Mouse (Mus musculus) embryonic facial prominence, embryonic 12.5 days (tissue): ENCODE measurements around the gene Zmym3. TPM values are rescaled to one million over a fixed set of nuclear protein-coding genes. Genes with fewer than 3 reads are reported as not detected.

ENCODE experiments used
- ATAC-seq: fragments of 200-750 bp; cut with Nextera tagmentation; 2 replicates; pipeline ENCODE4 v1.8.0; 2017; ENCODE audit not compliant: insufficient number of reproducible peaks, insufficient read depth, low FRiP score, low TSS enrichment
- H3K27ac ChIP-seq: fragments of 300-500 bp; sonication (generic); 2 replicates; pipeline ENCODE4 v1.5.1; 2016; ENCODE audit warnings: mild to moderate bottlenecking
- H3K27me3 ChIP-seq: fragments of 300-500 bp; sonication (generic); 2 replicates; pipeline ENCODE4 v1.6.1; 2016; ENCODE audit warnings: mild to moderate bottlenecking, moderate library complexity
- H3K36me3 ChIP-seq: fragments of 300-500 bp; sonication (generic); 2 replicates; pipeline ENCODE4 v1.6.1; 2016; ENCODE audit warnings: mild to moderate bottlenecking
- H3K4me1 ChIP-seq: fragments of 300-500 bp; sonication (generic); 2 replicates; pipeline ENCODE4 v1.6.1; 2016
- H3K4me2 ChIP-seq: fragments of 300-500 bp; sonication (generic); replicated peaks from 2 replicates; pipeline ENCODE4 v1.6.1; 2016; ENCODE audit warnings: mild to moderate bottlenecking, moderate library complexity
- H3K4me3 ChIP-seq: fragments of 300-500 bp; sonication (generic); 2 replicates; pipeline ENCODE4 v1.5.1; 2016; ENCODE audit warnings: mild to moderate bottlenecking
- H3K9ac ChIP-seq: fragments of 300-500 bp; sonication (generic); 2 replicates; pipeline ENCODE4 v1.6.1; 2016; ENCODE audit warnings: mild to moderate bottlenecking, moderate library complexity
- H3K9me3 ChIP-seq: fragments of 300-500 bp; sonication (generic); 2 replicates; pipeline ENCODE4 v1.6.1; 2016; ENCODE audit warnings: mild to moderate bottlenecking, moderate library complexity
- WGBS: fragments of 180-500 bp; shearing (Covaris S2); methylation state at CpG from one replicate; pipeline ENCODE4 v1.1.7; 2016; 5-methylcytosine and 5-hydroxymethylcytosine counted together
- polyA plus RNA-seq: library from polyadenylated mRNA; unstranded; fragments of >200 nt; fragmentation: Nextera tagmentation; extraction: Ambion mirVana; gene quantifications from 2 replicates; pipeline ENCODE4 v1.2.1, GENCODE M21; 2016

Gene Zmym3
- polyA plus RNA-seq, 1 experiment from 2014 or later, result 46.0 TPM

- H3K9ac ChIP-seq, result peak overlapping the region; percentile 62
- 0 out of 2 replicates have a peak, but pooled peaks cover 11% of the 10 kb centered on the region for H3K4me1 ChIP-seq
- H3K27ac ChIP-seq, result peak overlapping the region; percentile 76
- H3K9me3 ChIP-seq, result no peaks in the 10 kb centered on the region
- 32% methylated on average over 34 of the region's 36 CpGs for WGBS
- peaks cover 9% of the 10 kb centered on the region; the same call in 1 of the 2 replicates for H3K36me3 ChIP-seq
- ATAC-seq, result no peak
- peaks cover 11% of the 10 kb centered on the region; the same call in 1 of the 2 replicates for H3K27me3 ChIP-seq
- H3K4me3 ChIP-seq, result peak overlapping the region; percentile 52
- peak overlapping the region; percentile 63 for H3K4me2 ChIP-seq
Observed at GRCm38 (mm10) chrX:101418946-101419724, 1.5 kb downstream of the Zmym3 start.

- H3K36me3 ChIP-seq, result no peaks in the 10 kb centered on the region
- H3K27me3 ChIP-seq, result peaks cover 24% of the 10 kb centered on the region
- H3K4me2 ChIP-seq, result no peak overlapping the region
- H3K9me3 ChIP-seq, result no peaks in the 10 kb centered on the region
- H3K9ac ChIP-seq, result no peak overlapping the region
- no peak overlapping the region for H3K4me3 ChIP-seq
- ATAC-seq, result no peak
- 24% methylated on average over 11 of the region's 11 CpGs for WGBS
- no peaks in the 10 kb centered on the region for H3K4me1 ChIP-seq
- no peak overlapping the region for H3K27ac ChIP-seq
Observed at GRCm38 (mm10) chrX:101396459-101396858, 24.2 kb downstream of the Zmym3 start.

GRCm38 (mm10) chrX:101394341-101394740 lies 26.3 kb downstream of the Zmym3 start:
- no peak overlapping the region for H3K4me3 ChIP-seq
- H3K27me3 ChIP-seq, result peaks cover 24% of the 10 kb centered on the region
- H3K9me3 ChIP-seq, result no peaks in the 10 kb centered on the region
- H3K9ac ChIP-seq, result no peak overlapping the region
- H3K4me1 ChIP-seq, result no peaks in the 10 kb centered on the region
- no peak for ATAC-seq
- no peak overlapping the region for H3K4me2 ChIP-seq
- 62% methylated on average over 2 of the region's 2 CpGs for WGBS
- H3K27ac ChIP-seq, result no peak overlapping the region
- no peaks in the 10 kb centered on the region for H3K36me3 ChIP-seq

- no peaks in the 10 kb centered on the region for H3K36me3 ChIP-seq
- H3K4me2 ChIP-seq, result no peak overlapping the region
- ATAC-seq, result no peak
- peaks cover 36% of the 10 kb centered on the region for H3K27me3 ChIP-seq
- H3K27ac ChIP-seq, result no peak overlapping the region
- H3K4me3 ChIP-seq, result no peak overlapping the region
- no peaks in the 10 kb centered on the region for H3K9me3 ChIP-seq
- WGBS, result 70% methylated on average over 5 of the region's 5 CpGs
- no peaks in the 10 kb centered on the region for H3K4me1 ChIP-seq
- H3K9ac ChIP-seq, result no peak overlapping the region
Observed at GRCm38 (mm10) chrX:101388866-101389537, 31.6 kb downstream of the Zmym3 start.

GRCm38 (mm10) chrX:101386222-101386621 lies 34.4 kb downstream of the Zmym3 start:
- Histone ChIP-seq H3K27me3 (peaks cover 60% of the 10 kb centered on the region), H3K9me3 (no peaks in the 10 kb centered on the region), H3K27ac (no peak overlapping the region), H3K4me3 (no peak overlapping the region), H3K36me3 (no peaks in the 10 kb centered on the region), H3K9ac (no peak overlapping the region), H3K4me1 (no peaks in the 10 kb centered on the region), H3K4me2 (no peak overlapping the region)
- WGBS, result 37% methylated on average over 4 of the region's 4 CpGs
- ATAC-seq, result 0 out of 2 replicates have a peak, but pooled peaks have one; percentile 15

GRCm38 (mm10) chrX:101384439-101385137 lies 36.1 kb downstream of the Zmym3 start:
- H3K4me2 ChIP-seq, result peak overlapping the region; percentile 39
- no peak for ATAC-seq
- H3K36me3 ChIP-seq, result no peaks in the 10 kb centered on the region
- peak overlapping the region; percentile 20 for H3K4me3 ChIP-seq
- WGBS, result 19% methylated on average over 32 of the region's 32 CpGs
- H3K27me3 ChIP-seq, result peaks cover 60% of the 10 kb centered on the region
- no peak overlapping the region for H3K9ac ChIP-seq
- no peaks in the 10 kb centered on the region for H3K4me1 ChIP-seq
- no peaks in the 10 kb centered on the region for H3K9me3 ChIP-seq
- no peak overlapping the region for H3K27ac ChIP-seq

GRCm38 (mm10) chrX:101383455-101383854 lies 37.2 kb downstream of the Zmym3 start:
- WGBS, result 28% methylated on average over 18 of the region's 18 CpGs
- Histone ChIP-seq H3K4me3 (no peak overlapping the region), H3K4me2 (no peak overlapping the region), H3K27ac (no peak overlapping the region), H3K36me3 (no peaks in the 10 kb centered on the region), H3K9me3 (no peaks in the 10 kb centered on the region), H3K27me3 (peaks cover 63% of the 10 kb centered on the region), H3K9ac (no peak overlapping the region), H3K4me1 (no peaks in the 10 kb centered on the region)
- ATAC-seq, result 0 out of 2 replicates have a peak, but pooled peaks have one; percentile 22

GRCm38 (mm10) chrX:101379744-101380143 lies 40.9 kb downstream of the Zmym3 start:
- ATAC-seq, result no peak
- H3K4me3 ChIP-seq, result no peak overlapping the region
- no peak overlapping the region for H3K4me2 ChIP-seq
- peaks cover 40% of the 10 kb centered on the region for H3K27me3 ChIP-seq
- no peaks in the 10 kb centered on the region for H3K36me3 ChIP-seq
- no peaks in the 10 kb centered on the region for H3K4me1 ChIP-seq
- no peak overlapping the region for H3K27ac ChIP-seq
- no peaks in the 10 kb centered on the region for H3K9me3 ChIP-seq
- 59% methylated on average over 1 of the region's 1 CpGs for WGBS
- no peak overlapping the region for H3K9ac ChIP-seq

- Histone ChIP-seq H3K9me3 (no peaks in the 10 kb centered on the region), H3K9ac (no peak overlapping the region), H3K4me2 (no peak overlapping the region), H3K36me3 (no peaks in the 10 kb centered on the region), H3K27me3 (peaks cover 16% of the 10 kb centered on the region), H3K27ac (no peak overlapping the region), H3K4me1 (no peaks in the 10 kb centered on the region), H3K4me3 (no peak overlapping the region)
- no peak for ATAC-seq
- 79% methylated on average over 4 of the region's 4 CpGs for WGBS
Observed at GRCm38 (mm10) chrX:101377076-101377475, 43.6 kb downstream of the Zmym3 start.

GRCm38 (mm10) chrX:101376190-101376968 lies 44.3 kb downstream of the Zmym3 start, which contains the start of gene Gjb1:
Gjb1 (plus strand) TSS chrX:101376378.
- Histone ChIP-seq H3K36me3 (no peaks in the 10 kb centered on the region), H3K4me2 (no peak within 1 kb of the TSS), H3K4me1 (no peaks in the 10 kb centered on the region), H3K27me3 (0 out of 2 replicates have a peak, but pooled peaks cover 12% of the 10 kb centered on the region), H3K9ac (no peak within 1 kb of the TSS), H3K4me3 (no peak within 1 kb of the TSS), H3K27ac (no peak within 1 kb of the TSS), H3K9me3 (no peaks in the 10 kb centered on the region)
- no peak for ATAC-seq
- WGBS, result 77% methylated on average over 7 of the region's 7 CpGs

GRCm38 (mm10) chrX:101372946-101373345 lies 47.7 kb downstream of the Zmym3 start:
- no peak overlapping the region for H3K9ac ChIP-seq
- H3K27ac ChIP-seq, result no peak overlapping the region
- no peak for ATAC-seq
- no peaks in the 10 kb centered on the region for H3K36me3 ChIP-seq
- 45% methylated on average over 5 of the region's 5 CpGs for WGBS
- H3K4me2 ChIP-seq, result no peak overlapping the region
- no peaks in the 10 kb centered on the region for H3K4me1 ChIP-seq
- H3K27me3 ChIP-seq, result 0 out of 2 replicates have a peak, but pooled peaks cover 8% of the 10 kb centered on the region
- H3K9me3 ChIP-seq, result no peaks in the 10 kb centered on the region
- H3K4me3 ChIP-seq, result no peak overlapping the region
